Mouse (Mus musculus): ENCODE results near the gene Klhdc7b. TPM values are rescaled to one million over a fixed set of nuclear protein-coding genes. Genes with fewer than 3 reads are reported as not detected.
A peak's percentile ranks its signal among the peaks of the same experiment; 100 is the strongest.

The Klhdc7b gene
- polyA plus RNA-seq, 1 experiment from 2014 or later: not detected

DNA sequence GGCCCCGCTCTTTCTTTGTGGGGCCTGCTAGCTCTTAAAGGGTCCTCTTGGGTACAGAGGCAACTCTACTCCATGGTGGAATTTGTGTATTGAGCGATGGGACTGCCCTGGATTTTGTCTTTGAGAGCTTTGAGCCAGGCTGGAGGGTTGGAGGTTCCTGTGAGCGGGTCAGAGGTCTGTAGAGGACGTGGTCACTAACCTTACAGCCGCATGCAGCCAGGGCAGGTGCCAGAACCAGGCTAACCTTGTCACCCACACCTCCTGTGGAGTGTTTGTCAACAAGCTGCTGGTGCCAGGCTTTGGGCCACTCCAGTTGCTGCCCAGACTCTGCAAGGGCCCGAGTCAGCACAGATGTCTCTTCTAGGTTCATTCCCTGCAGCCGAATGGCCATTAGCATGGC, 8.7 kb upstream of the Klhdc7b start:
- Histone ChIP-seq H3K27me3 (peaks cover 51% of the 10 kb centered on the region), H3K36me3 (peaks cover 17% of the 10 kb centered on the region), H3K4me1 (replicated peaks) (peaks cover 39% of the 10 kb centered on the region), H3K4me2 (replicated peaks) (no peak overlapping the region), H3K9ac (replicated peaks) (no peak overlapping the region), H3K4me3 (replicated peaks) (no peak overlapping the region), H3K9me3 (no peaks in the 10 kb centered on the region), H3K27ac (no peak overlapping the region)
- ATAC-seq: no peak
- WGBS: 82% methylated on average over 7 of the region's 7 CpGs

DNA sequence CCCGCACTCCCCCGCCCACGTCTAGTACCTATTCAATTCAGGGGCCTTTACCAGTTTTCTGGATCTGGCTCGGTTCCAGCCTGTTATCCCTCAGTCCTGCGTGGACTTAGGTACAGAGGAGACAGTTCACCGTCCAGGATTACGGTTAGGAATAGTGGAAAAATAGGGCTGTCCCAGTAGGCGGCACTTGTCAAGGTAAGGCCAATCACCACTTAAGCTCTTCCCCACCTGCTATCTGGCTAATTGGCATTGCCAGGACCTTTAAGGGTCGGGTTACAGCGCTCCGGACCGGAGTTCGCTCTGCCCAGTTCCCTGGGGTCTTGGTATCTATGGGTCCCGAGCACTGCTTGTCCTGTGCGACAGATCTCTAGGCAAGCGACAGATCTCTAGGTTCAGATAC, 7.8 kb upstream of the Klhdc7b start, which contains the start of gene Tymp:
Gene Tymp, minus strand, starts transcription at position 83 of the 400 bp plus-strand sequence.
- no peaks in the 10 kb centered on the region for H3K9me3 ChIP-seq
- H3K4me3 ChIP-seq (replicated peaks): no peak within 1 kb of the TSS
- no peak for ATAC-seq
- H3K4me2 ChIP-seq (replicated peaks): no peak within 1 kb of the TSS
- no peak within 1 kb of the TSS for H3K27ac ChIP-seq
- peaks cover 8% of the 10 kb centered on the region for H3K36me3 ChIP-seq
- peaks cover 51% of the 10 kb centered on the region for H3K27me3 ChIP-seq
- no peak within 1 kb of the TSS for H3K9ac ChIP-seq (replicated peaks)
- 27% methylated on average over 16 of the region's 16 CpGs for WGBS
- peaks cover 39% of the 10 kb centered on the region for H3K4me1 ChIP-seq (replicated peaks)

DNA sequence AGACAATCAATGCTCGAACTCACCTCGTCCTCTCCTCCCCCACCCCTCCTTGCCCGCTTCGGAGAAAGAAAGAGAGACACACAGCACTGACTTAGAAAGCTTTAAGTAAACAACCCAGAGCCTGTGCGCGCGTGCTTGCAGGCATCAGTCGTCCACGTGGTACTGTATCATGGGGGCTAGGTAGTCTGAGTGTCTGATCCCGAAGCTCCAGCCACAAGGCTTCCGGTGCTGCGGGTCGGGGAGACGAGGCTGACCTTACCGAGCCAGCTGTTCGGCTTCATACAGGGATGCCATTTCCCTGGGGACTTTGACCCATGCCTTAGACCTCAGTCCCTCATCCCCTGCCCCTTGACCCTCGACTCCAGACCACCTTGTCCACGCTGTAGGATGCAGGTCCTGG, 7.4 kb upstream of the Klhdc7b start:
- H3K27ac ChIP-seq: no peak overlapping the region
- ATAC-seq: no peak
- H3K36me3 ChIP-seq: peaks cover 4% of the 10 kb centered on the region
- H3K4me2 ChIP-seq (replicated peaks): no peak overlapping the region
- H3K27me3 ChIP-seq: peaks cover 51% of the 10 kb centered on the region
- peaks cover 37% of the 10 kb centered on the region for H3K4me1 ChIP-seq (replicated peaks)
- H3K4me3 ChIP-seq (replicated peaks): no peak overlapping the region
- 7% methylated on average over 18 of the region's 18 CpGs for WGBS
- H3K9me3 ChIP-seq: no peaks in the 10 kb centered on the region
- no peak overlapping the region for H3K9ac ChIP-seq (replicated peaks)

DNA sequence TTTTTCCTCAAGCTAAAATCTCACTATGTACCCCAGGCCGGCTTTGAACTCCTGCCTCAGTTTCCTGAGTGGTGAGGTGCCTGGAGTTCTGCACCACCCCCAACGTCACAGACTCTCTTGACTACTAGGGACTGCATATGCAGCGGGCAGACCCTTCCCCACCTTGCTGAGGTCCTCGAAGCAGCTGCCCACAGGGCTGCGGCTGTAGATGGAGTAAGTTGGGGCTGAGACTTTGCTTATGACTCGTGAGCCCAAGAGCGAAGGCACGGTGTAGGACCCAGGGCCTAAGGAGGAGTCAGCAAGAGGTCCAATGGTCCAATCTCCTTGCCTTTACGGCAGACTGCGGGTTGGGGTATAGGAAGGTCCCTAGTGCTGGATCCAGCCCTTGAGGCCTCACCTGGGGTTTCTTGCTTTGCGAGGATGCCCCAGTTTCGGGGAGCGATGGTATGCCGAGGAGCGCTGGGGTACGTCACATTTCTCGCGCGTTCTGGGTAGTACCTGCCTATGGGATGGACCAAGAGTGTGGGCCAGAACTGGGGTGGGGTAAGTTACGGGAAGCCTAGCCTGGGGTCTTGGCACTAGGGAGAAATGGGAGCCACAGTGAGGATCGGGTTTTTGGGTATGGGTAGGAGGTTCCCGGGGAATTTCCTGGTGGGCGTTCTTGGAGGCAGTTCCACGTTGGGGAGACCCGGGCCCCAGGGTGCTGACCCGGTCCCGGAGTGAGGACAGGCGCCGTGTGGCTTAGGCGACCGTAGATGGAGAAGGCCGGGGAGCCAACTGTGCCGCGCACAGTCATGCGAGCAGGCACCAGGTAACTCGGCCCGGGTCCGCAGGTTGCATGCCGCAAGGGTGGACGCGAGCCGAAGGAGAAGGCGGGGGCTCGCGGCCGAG, 6.5 kb upstream of the Klhdc7b start:
- peaks cover 51% of the 10 kb centered on the region for H3K27me3 ChIP-seq
- WGBS: 13% methylated on average over 42 of the region's 46 CpGs
- H3K27ac ChIP-seq: no peak overlapping the region
- ATAC-seq: no peak
- peaks cover 29% of the 10 kb centered on the region for H3K4me1 ChIP-seq (replicated peaks)
- no peaks in the 10 kb centered on the region for H3K9me3 ChIP-seq
- H3K4me2 ChIP-seq (replicated peaks): peak overlapping the region; percentile 64
- no peaks in the 10 kb centered on the region for H3K36me3 ChIP-seq
- H3K9ac ChIP-seq (replicated peaks): peak overlapping the region; percentile 58
- H3K4me3 ChIP-seq (replicated peaks): peak overlapping the region; percentile 38

DNA sequence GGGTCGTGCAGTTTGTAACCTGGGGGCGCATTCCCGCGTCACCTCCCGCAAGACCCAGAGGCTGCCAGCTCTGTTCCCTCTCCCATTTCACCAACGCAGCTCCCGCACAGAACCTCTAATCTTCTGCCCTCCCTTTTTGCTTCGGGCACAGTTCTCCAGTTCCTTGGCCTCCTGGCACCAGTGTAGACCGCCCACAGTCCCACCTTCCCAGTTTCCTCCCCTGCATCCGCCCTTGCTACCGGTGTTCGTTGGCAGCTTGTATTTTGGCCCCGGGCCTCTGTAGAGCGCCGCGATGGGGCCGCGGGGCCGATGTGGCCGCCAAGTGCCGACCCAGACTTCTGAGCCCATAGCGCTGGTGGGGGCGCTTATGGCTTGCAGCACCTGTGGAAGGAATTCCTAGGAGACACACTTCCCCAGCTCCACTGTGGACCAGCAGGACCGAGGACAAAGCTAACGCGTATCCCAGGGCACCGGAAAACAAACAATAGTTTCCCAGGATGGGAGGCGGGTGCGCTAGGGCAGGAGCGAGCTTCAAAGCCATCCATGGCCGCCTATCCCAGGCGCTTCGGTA, 5.8 kb upstream of the Klhdc7b start, which contains the start of gene Odf3b:
Gene Odf3b, minus strand, starts transcription at position 452 of the 571 bp plus-strand sequence.
- peak within 1 kb of the TSS; percentile 38 for H3K4me3 ChIP-seq (replicated peaks)
- H3K36me3 ChIP-seq: no peaks in the 10 kb centered on the region
- no peak within 1 kb of the TSS for H3K27ac ChIP-seq
- peaks cover 27% of the 10 kb centered on the region for H3K4me1 ChIP-seq (replicated peaks)
- ATAC-seq: peak; percentile 21; the same call in 1 of the 2 replicates
- peak within 1 kb of the TSS; percentile 58 for H3K9ac ChIP-seq (replicated peaks)
- 1% methylated on average over 33 of the region's 33 CpGs for WGBS
- peak within 1 kb of the TSS; percentile 64 for H3K4me2 ChIP-seq (replicated peaks)
- H3K9me3 ChIP-seq: no peaks in the 10 kb centered on the region
- H3K27me3 ChIP-seq: peaks cover 51% of the 10 kb centered on the region

DNA sequence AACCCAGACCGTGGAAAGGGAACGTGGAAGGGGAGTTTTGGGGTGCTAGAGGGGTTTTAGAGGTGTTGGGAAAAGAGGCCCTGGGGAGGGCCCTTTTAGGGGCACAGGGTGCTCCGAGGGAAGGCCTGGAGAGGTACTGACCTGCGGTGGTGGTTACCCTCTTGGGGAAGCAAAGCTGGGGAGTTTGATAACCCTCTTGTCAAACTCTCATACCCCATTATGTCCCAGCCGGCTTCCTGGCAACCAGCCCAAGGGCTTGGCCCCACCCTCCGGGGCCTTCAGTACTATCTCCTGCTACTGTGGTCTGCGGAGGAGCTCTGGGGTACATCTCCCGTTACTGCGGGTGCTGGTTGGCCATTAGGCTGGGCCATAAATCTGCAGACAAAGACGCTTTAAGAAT, 5.3 kb upstream of the Klhdc7b start:
- Histone ChIP-seq H3K9ac (replicated peaks) (peak overlapping the region; percentile 58; the same call in 1 of the 2 replicates), H3K27ac (no peak overlapping the region), H3K36me3 (no peaks in the 10 kb centered on the region), H3K4me2 (replicated peaks) (peak overlapping the region; percentile 64), H3K9me3 (no peaks in the 10 kb centered on the region), H3K4me1 (replicated peaks) (peaks cover 22% of the 10 kb centered on the region), H3K27me3 (peaks cover 51% of the 10 kb centered on the region), H3K4me3 (replicated peaks) (peak overlapping the region; percentile 38)
- 17% methylated on average over 10 of the region's 10 CpGs for WGBS
- peak; percentile 13; the same call in 1 of the 2 replicates for ATAC-seq

DNA sequence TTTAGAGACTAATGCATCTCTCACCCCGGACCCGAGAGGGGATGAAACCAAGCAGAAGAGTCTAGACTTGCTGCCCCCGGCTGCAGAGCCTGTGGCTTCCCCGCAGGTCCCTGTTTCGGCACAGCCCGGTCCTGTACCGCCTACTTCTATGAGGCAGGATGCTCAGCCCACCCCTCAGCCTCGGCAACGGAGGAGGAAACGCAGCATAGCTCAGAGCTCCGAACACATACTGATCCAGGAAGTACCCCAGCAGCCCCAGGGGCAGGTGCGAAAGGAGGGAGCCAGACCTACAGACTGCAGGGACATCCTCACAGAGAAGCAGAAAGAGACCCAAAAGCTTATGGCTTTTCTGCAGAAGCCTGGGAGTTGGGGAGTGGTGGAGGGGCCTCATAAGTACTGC, 2.4 kb downstream of the Klhdc7b start:
- ATAC-seq: no peak
- no peak overlapping the region for H3K9ac ChIP-seq (replicated peaks)
- no peak overlapping the region for H3K27ac ChIP-seq
- H3K36me3 ChIP-seq: no peaks in the 10 kb centered on the region
- no peak overlapping the region for H3K4me2 ChIP-seq (replicated peaks)
- WGBS: 54% methylated on average over 12 of the region's 12 CpGs
- H3K9me3 ChIP-seq: no peaks in the 10 kb centered on the region
- no peaks in the 10 kb centered on the region for H3K4me1 ChIP-seq (replicated peaks)
- no peak overlapping the region for H3K4me3 ChIP-seq (replicated peaks)
- no peaks in the 10 kb centered on the region for H3K27me3 ChIP-seq

DNA sequence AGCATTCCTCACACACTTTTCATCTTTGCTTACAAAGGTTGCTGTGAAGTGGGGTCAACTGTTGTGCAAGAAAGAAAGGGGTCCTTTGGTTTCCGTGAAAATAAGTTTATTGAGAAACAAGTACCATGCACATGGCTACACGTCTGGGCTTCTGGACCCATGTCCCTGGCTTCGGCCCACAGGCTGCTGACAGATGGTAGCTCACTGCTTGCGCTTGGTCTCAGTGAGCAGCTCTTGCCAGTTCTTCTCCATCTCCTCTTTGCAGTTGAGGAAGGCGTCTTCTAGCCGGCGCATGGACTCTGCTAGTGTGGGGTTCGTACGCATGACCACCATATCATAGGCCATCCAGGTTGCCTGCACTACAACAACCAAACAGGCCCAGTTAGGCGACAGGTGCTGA, 5.4 kb downstream of the Klhdc7b start:
- Histone ChIP-seq H3K36me3 (no peaks in the 10 kb centered on the region), H3K27ac (no peak overlapping the region), H3K4me2 (replicated peaks) (no peak overlapping the region), H3K9me3 (no peaks in the 10 kb centered on the region), H3K4me1 (replicated peaks) (no peaks in the 10 kb centered on the region), H3K27me3 (no peaks in the 10 kb centered on the region), H3K9ac (replicated peaks) (no peak overlapping the region), H3K4me3 (replicated peaks) (no peak overlapping the region)
- no peak for ATAC-seq
- 86% methylated on average over 10 of the region's 10 CpGs for WGBS

DNA sequence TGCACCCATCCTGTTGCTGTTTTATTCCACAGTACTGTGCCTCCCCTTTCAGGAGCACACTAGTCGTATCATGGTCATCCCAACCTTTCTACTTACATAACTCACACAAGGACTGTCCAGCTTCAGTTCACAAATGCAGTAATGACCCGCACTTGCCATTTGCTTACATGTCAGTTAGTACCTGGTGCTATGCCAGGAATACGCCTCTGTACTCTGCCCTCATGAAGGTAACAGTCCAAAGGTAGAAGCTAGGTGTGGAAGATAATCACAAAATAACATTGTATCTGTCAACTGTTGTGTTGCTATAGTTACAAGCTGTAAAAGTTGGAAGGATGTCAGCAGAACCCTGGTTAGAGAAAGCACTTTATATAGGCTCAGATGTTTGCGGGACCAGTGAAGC, 12.2 kb downstream of the Klhdc7b start:
- no peak for ATAC-seq
- H3K4me3 ChIP-seq (replicated peaks): no peak overlapping the region
- WGBS: 87% methylated on average over 4 of the region's 4 CpGs
- no peaks in the 10 kb centered on the region for H3K4me1 ChIP-seq (replicated peaks)
- no peak overlapping the region for H3K9ac ChIP-seq (replicated peaks)
- no peak overlapping the region for H3K4me2 ChIP-seq (replicated peaks)
- H3K27me3 ChIP-seq: no peaks in the 10 kb centered on the region
- no peaks in the 10 kb centered on the region for H3K9me3 ChIP-seq
- no peak overlapping the region for H3K27ac ChIP-seq
- H3K36me3 ChIP-seq: no peaks in the 10 kb centered on the region

DNA sequence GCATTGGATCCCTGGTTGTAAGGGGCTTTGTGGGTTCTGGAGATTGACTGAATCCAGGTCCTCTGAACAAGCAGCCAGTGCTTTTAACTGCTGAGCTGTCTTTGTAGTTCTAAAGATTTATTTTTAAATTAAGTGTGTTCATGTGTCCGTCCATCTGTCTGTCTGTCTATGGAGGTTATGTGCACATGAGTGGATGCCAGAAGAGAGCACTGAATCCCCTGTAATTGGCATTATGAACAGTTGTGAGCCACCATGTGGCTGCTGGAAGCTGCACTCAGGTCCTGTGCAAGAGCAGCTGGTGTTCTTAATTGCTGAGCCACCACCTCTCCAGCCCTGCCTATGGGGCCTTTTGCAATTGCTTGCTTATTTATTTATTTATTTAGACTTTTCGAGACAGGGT, 13.4 kb downstream of the Klhdc7b start:
- no peak overlapping the region for H3K4me2 ChIP-seq (replicated peaks)
- 89% methylated on average over 2 of the region's 2 CpGs for WGBS
- H3K36me3 ChIP-seq: no peaks in the 10 kb centered on the region
- no peaks in the 10 kb centered on the region for H3K27me3 ChIP-seq
- H3K9me3 ChIP-seq: no peaks in the 10 kb centered on the region
- no peaks in the 10 kb centered on the region for H3K4me1 ChIP-seq (replicated peaks)
- no peak overlapping the region for H3K9ac ChIP-seq (replicated peaks)
- ATAC-seq: no peak
- no peak overlapping the region for H3K27ac ChIP-seq
- H3K4me3 ChIP-seq (replicated peaks): no peak overlapping the region

DNA sequence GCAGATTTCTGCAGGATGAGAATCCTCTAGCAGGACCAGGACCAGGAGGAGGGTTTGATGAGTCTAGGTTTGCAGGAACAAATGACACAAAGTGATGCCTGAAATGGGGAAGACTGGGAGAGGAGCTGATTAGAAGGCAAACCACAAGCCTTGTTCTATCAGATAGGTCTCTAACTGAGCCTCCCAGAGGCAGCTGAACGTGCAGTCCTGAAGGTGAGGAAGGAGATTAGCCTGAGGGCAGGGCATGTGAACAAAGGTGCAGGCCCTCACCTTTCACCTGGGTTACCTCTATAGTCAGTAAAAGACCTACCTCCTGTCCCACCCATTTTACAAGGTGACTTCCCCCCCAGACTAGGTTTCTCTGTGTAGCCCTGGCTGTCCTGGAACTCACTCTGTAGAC, 15.0 kb downstream of the Klhdc7b start:
- H3K27me3 ChIP-seq: no peaks in the 10 kb centered on the region
- no peak for ATAC-seq

DNA sequence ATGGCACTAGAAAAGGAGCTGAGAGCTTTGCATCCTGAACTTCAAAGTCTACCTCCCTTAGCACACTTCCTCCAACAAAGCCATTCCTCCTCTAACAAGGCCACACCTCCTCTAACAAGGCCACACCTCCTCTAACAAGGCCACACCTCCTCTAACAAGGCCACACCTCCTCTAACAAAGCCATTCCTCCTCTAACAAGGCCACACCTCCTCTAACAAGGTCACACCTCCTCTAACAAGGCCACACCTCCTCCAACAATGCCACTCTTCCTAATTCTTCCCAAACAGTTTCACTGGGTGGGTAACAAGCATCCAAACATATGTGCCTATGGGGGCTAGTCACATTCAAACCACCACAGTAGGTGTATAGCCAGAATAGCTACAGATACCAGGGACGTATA, 17.8 kb downstream of the Klhdc7b start:
- Histone ChIP-seq H3K27ac (no peak overlapping the region), H3K36me3 (no peaks in the 10 kb centered on the region), H3K9me3 (peaks cover 3% of the 10 kb centered on the region; the same call in 1 of the 2 replicates), H3K27me3 (no peaks in the 10 kb centered on the region), H3K4me1 (replicated peaks) (no peaks in the 10 kb centered on the region), H3K4me3 (replicated peaks) (no peak overlapping the region), H3K4me2 (replicated peaks) (no peak overlapping the region), H3K9ac (replicated peaks) (no peak overlapping the region)
- no peak for ATAC-seq
- 92% methylated on average over 1 of the region's 1 CpGs for WGBS

More for the DNA sequence above, 15.0 kb downstream of the Klhdc7b start:
- H3K4me1 ChIP-seq (replicated peaks): no peaks in the 10 kb centered on the region
- H3K9ac ChIP-seq (replicated peaks): no peak overlapping the region
- no peak overlapping the region for H3K27ac ChIP-seq
- no peak overlapping the region for H3K4me2 ChIP-seq (replicated peaks)
- no peak overlapping the region for H3K4me3 ChIP-seq (replicated peaks)
- 78% methylated on average over 1 of the region's 1 CpGs for WGBS
- H3K9me3 ChIP-seq: no peaks in the 10 kb centered on the region
- no peaks in the 10 kb centered on the region for H3K36me3 ChIP-seq
